Mouse (Mus musculus) liver, postnatal 0 days (tissue): ENCODE measurements around the gene Psd4.

Experiments
- CTCF ChIP-seq: sonication (generic); IDR thresholded peaks from 2 replicates; pipeline ENCODE4 v1.5.1; 2016; ENCODE audit warnings: antibody characterized with exemption, low read depth
- EP300 ChIP-seq: IDR thresholded peaks from 2 replicates; pipeline ENCODE4 v1.6.1; 2016; ENCODE audit warnings: antibody characterized with exemption, low read depth, mild to moderate bottlenecking

DNA sequence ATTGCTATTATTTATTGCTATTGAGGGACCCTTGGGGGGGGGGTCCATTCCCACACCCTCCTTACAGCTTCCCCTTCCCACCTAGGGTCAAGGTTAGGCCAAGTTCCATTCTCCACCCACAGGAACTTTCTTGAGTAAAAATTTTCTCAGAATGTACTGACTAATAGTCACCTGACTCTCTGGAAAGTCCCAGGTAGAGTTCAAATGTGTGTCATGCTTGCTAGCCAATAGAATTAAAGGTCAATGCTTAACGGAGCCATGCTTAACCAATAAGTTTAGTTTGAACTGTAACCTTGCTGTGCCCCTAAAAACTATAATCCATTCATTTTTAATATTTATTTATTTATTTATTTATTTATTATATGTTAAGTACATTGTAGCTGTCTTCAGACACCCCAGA lies 8.0 kb upstream of the Psd4 start:
- TF ChIP-seq CTCF, result no peak
- no peak for TF ChIP-seq EP300
